Mouse (Mus musculus): ENCODE measurements around the gene Omt2a. TPM values are rescaled to one million over a fixed set of nuclear protein-coding genes. Genes with fewer than 3 reads are reported as not detected.
"Not testable (repeated sequence)": the region's sequence is repeated elsewhere in the genome, so short reads cannot be mapped to it uniquely, and the experiment has no call there.

Gene Omt2a
- total RNA-seq, 2 experiments from 2014 or later: not detected

- TF ChIP-seq CTCF (IDR thresholded peaks at IDR 0.05): no peak
- intact Hi-C loops (cut with DNase I): no loop called here
- no peak for DNase-seq
- Histone ChIP-seq H3K4me3 (no peak overlapping the region), H3K27ac (no peak overlapping the region)
Measured at GRCm38 (mm10) chr9:78347004-78347403, 32.4 kb upstream of the Omt2a start.

DNA sequence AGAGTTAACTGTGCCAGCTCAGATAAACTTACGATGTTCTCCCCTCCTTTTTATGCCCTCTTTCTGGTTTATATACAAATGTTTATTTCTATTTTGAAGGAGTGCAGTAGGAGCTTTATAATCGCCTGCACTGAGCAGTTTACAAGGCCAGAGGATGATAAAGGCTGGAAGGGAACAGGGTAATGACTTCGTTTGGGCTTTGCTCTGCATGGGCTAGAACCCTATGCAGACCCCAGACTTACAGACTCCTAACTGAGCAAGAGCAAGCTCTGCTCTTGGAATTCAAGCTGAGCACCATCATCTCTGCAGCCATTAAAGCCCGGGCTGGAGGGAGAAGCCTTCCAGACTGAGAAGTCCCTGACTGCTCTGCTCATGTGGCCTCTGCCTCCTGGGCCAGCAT, 30.6 kb upstream of the Omt2a start:
- intact Hi-C loops (cut with DNase I); H3K4me3 ChIP-seq; DNase-seq; H3K27ac ChIP-seq: not testable (repeated sequence)

- intact Hi-C loops (cut with DNase I); H3K4me3 ChIP-seq; H3K27ac ChIP-seq; DNase-seq: not testable (repeated sequence)
Measured at GRCm38 (mm10) chr9:78343055-78343454, 28.5 kb upstream of the Omt2a start.

GRCm38 (mm10) chr9:78342494-78342893, 27.9 kb upstream of the Omt2a start:
- intact Hi-C loops (cut with DNase I); H3K27ac ChIP-seq; DNase-seq; H3K4me3 ChIP-seq: not testable (repeated sequence)

DNA sequence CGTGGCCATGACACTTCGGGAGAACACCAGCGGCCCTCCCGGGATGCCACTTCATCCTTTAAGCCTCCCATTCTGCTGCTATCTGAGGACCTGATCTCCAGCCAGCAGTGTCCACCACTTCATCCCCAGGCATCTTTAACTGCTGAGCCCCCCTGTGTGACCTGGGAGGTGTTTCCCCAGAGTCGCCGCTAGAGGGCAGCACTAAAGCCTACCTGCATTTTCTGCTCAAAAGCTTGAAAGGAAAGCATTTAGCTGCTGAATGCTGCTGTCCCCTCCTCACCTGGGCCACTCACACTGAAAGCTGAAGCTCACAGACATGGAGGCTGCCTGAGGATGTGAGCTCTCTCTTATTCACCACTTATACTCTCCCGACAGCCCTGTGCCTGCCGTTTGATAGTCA, 25.7 kb upstream of the Omt2a start:
- H3K27ac ChIP-seq; intact Hi-C loops (cut with DNase I); H3K4me3 ChIP-seq: not testable (repeated sequence)
- DNase-seq: peak; percentile 35
- peak; percentile 79 for TF ChIP-seq CTCF (IDR thresholded peaks at IDR 0.05)

DNA sequence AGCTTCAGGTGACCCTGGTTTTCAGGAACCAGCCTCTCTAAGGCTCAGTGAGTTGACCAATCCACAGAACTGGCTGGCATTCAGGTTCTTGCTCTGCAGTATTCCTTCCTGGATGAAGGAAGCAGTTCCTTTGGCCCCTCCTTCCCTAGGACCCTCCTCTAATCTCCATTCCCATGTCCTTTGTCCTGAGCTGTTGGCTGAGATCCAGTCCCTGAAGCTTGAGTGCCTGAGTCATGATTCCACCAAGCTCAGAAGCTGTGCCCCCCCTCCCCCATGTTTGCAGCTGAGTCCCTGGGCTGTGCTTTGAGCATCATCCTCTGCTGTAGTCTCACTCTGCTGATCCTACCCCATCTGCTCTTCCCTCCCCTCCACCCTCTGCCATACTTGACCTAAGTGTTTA, 22.5 kb upstream of the Omt2a start:
- H3K4me3 ChIP-seq; intact Hi-C loops (cut with DNase I); H3K27ac ChIP-seq; DNase-seq: not testable (repeated sequence)

DNA sequence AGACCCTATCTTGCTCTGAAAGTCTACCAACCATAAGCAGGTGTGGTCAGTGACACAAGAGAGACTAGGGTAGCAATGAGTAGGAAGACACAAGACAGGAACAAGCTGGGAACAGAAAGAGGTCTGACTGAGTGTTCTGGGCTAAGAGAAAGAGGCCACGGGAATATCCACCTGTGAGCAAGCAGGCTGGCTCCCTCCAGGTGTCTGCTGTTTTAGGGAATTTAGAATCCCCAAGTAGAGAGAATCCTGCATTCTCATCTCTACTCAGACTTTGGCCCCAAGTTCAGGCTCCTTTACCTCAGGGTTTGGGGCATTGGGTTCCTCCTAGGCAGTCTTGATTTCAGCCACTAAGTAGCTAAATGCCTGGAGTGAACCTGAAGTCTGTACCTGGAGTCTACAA, 12.7 kb upstream of the Omt2a start, which contains the start of gene Omt2b:
Gene Omt2b, plus strand, starts transcription at position 301 of the 400 bp plus-strand sequence.
- DNase-seq; H3K4me3 ChIP-seq; intact Hi-C loops (cut with DNase I); H3K27ac ChIP-seq: not testable (repeated sequence)

DNA sequence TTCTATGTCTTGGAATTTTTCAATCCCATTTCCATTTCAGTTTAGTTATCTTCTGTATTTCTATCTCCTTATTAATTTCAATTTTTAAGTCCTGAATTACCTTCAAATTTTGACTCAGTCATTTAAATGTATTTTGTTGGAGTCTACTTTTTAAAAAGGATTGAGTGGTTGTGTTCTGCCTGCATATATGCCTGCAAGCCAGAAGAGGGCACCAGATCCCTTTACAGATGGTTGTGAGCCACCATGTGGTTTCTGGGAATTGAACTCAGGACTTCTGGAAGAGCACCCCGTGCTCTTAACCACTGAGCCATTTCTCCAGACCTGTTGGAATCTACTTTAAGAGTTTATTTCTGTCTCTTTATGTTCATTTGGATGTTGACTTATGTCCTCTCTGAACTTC, 4.9 kb upstream of the Omt2a start:
- intact Hi-C loops (cut with DNase I): no loop called here
- H3K27ac ChIP-seq: no peak overlapping the region
- DNase-seq: no peak
- H3K4me3 ChIP-seq: no peak overlapping the region
- TF ChIP-seq CTCF (IDR thresholded peaks at IDR 0.05): peak; percentile 44

DNA sequence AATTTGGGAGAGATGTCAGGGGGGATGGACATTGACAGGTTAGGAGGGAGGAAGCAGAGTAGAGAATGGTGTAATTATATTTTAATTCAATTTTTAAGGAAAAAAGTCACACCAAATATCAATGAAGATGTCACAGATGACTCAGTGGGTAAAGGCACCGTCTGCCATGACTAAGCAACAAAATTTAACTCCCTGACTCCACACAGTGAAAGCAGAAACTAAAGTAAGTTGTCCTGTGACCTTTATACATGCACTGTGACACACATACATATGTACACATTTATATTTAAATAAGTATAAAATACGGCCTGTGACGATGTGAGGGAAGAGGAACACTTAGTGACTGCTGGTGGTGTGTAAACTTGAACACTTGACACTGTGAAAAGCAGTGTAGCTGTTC, 6.5 kb downstream of the Omt2a start:
- intact Hi-C loops (cut with DNase I); H3K27ac ChIP-seq; H3K4me3 ChIP-seq; DNase-seq: not testable (repeated sequence)

DNA sequence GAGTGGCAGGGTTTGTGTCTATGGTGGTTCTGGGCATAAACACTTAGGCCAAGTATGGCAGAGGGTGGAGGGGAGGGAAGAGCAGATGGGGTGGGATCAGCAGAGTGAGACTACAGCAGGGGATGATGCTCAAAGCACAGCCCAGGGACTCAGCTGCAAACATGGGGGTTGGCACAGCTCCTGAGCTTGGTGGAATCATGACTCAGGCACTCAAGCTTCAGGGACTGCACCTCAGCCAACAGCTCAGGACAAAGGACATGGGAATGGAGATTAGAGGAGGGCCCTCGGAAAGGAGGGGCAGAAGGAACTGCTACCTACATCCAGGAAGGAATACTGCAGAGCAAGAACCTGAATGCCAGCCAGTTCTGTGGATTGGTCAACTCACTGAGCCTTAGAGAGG, 15.5 kb downstream of the Omt2a start:
- H3K27ac ChIP-seq; H3K4me3 ChIP-seq; DNase-seq; intact Hi-C loops (cut with DNase I): not testable (repeated sequence)

DNA sequence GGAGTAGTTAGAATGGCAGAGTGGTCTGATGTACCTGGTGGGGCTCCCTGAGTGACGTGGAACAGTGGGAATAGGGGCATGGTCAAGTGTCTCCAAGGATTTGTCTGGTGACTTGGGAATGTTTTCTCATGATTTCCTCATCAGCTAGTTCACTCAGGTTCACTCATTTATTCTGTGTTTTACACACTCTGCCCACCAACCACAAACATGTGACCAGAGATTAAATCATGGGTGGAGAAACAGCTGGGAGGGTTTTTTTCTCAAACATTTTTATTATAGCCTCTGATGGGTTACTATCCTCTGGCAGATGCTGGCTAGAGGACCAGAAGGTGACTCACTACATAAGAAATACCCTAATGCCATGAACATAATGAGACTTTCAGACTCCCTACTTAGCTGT, 16.4 kb downstream of the Omt2a start:
- no peak overlapping the region for H3K4me3 ChIP-seq
- DNase-seq: no peak
- intact Hi-C loops (cut with DNase I): no loop called here
- no peak overlapping the region for H3K27ac ChIP-seq
- no peak for TF ChIP-seq CTCF (IDR thresholded peaks at IDR 0.05)

- H3K4me3 ChIP-seq; H3K27ac ChIP-seq; intact Hi-C loops (cut with DNase I): not testable (repeated sequence)
- TF ChIP-seq CTCF (IDR thresholded peaks at IDR 0.05): peak; percentile 63
- DNase-seq: peak; percentile 46
Measured at GRCm38 (mm10) chr9:78296089-78296488, 18.5 kb downstream of the Omt2a start.

GRCm38 (mm10) chr9:78294781-78295180, 19.8 kb downstream of the Omt2a start:
- DNase-seq; intact Hi-C loops (cut with DNase I); H3K4me3 ChIP-seq; H3K27ac ChIP-seq: not testable (repeated sequence)

DNA sequence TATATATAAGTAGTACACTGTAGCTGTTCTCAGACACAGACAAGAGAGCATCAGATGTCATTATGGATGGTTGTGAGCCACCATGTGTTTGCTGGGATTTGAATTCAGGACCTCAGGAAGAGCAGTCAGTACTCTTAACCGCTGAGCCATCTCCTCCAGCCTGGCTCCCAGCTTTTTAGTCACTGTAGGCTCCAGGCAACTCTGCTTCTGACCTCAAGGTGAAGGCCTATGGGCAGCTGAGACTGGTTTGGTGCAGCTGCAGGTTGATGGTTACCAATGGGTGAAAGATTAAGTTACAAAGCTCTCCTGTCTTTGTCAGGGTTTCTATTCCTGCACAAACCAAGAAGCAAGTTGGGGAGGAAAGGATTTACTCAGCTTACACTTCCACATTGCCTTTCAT, 20.9 kb downstream of the Omt2a start:
- H3K27ac ChIP-seq; DNase-seq; H3K4me3 ChIP-seq; intact Hi-C loops (cut with DNase I): not testable (repeated sequence)

- intact Hi-C loops (cut with DNase I); H3K4me3 ChIP-seq; H3K27ac ChIP-seq; DNase-seq: not testable (repeated sequence)
Measured at GRCm38 (mm10) chr9:78292462-78292861, 22.1 kb downstream of the Omt2a start.

DNA sequence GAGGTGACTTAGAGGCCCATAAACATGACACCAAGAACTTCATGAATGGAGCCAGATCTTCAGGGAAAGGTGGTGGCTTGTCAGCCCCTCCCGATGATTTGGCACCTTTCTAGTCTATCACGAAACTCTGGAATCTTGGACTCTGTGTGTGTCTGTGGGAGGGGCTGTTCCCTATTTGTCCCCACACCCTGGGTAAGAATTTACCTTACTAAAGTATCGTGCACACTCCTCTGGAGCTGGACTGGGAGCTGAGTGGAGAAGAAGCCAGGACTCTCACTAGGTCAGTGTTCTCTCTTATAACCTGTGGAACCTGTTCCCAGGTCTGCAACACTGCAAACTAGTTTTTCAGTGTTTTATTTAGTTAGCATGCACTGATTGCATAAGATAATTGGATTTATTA, 24.9 kb downstream of the Omt2a start, which contains the start of gene Gm10639:
Gene Gm10639, plus strand, starts transcription at position 201 of the 400 bp plus-strand sequence.
- DNase-seq; H3K27ac ChIP-seq; intact Hi-C loops (cut with DNase I); H3K4me3 ChIP-seq: not testable (repeated sequence)

DNA sequence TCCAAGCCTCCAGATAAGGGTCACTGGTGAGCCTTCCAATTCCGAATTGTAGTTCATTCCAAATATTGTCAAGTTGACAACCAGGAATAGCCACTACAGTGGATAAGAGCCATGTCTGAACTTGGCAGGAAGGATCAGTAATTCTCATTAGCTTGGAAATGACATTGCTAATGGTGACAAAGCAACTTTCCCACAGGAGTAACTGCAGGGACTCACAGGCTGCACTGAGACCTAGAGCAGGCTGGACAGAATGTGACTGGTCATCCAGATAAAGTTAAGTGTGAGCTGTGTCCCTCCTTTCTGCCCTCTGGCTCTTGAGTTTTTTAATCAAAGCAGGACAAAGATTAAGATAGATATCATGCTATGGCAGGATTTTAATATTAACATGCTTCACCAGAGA, 25.5 kb downstream of the Omt2a start:
- DNase-seq; intact Hi-C loops (cut with DNase I); H3K4me3 ChIP-seq; H3K27ac ChIP-seq: not testable (repeated sequence)

GRCm38 (mm10) chr9:78282002-78282711, 32.4 kb downstream of the Omt2a start:
- H3K4me3 ChIP-seq; DNase-seq; H3K27ac ChIP-seq; intact Hi-C loops (cut with DNase I): not testable (repeated sequence)

DNA sequence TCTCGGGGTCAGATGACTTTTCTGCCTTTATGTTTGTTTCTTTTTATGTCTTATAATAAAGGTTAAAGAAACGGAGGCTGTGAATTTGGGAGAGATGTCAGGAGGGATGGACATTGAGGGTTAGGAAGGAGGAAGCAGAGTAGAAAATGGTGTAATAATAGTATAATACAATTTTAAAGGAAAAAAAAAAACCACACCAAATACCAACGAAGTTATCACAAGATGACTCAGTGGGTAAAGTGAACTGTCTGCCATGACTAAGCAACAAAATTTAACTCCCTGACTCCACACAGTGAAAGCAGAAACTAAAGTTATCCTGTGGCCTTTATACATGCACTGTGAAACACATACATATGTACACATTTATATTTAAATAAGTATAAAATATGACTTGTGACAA, 43.7 kb downstream of the Omt2a start:
- intact Hi-C loops (cut with DNase I); DNase-seq; H3K27ac ChIP-seq; H3K4me3 ChIP-seq: not testable (repeated sequence)
